In genomic region chr13:52374781-52375180, GRCm38 (mm10) we compare ENCODE assay signal across 21 mouse cellular contexts.
DNase-seq lines count a peak whose midpoint lies in the region; TF ChIP-seq lines count a peak whose summit lies in the region.
"Had no signal": no experiment of that assay in that cellular context is flagged by ENCODE, and none has a peak within 500 bp of the region (broad histone marks: within the 10 kb centered on the region; RNA-seq: fewer than 3 reads in every experiment).

No protein-coding gene starts in this region.

- no peaks in the 10 kb centered on the region for H3K27me3 ChIP-seq in cerebellum, adult 2 months (ENCODE audit: control insufficient read depth, insufficient read depth, low read length)
- H3K27me3 ChIP-seq: forebrain, embryonic 12.5 days; hindbrain, embryonic 15.5 days; intestine, embryonic 15.5 days; limb, embryonic 15.5 days; liver, embryonic 15.5 days; midbrain, embryonic 12.5 days; neural tube, embryonic 12.5 days had no signal

- no peak overlapping the region for H3K27ac ChIP-seq in cerebellum, adult 2 months (ENCODE audit: insufficient read depth, low read length)
- H3K27ac ChIP-seq: embryonic facial prominence, embryonic 10.5 days; forebrain, embryonic 12.5 days; gastrocnemius, adult 2 months; hindbrain, embryonic 15.5 days; intestine, embryonic 15.5 days; limb, embryonic 15.5 days; liver, embryonic 15.5 days; macrophage; midbrain, embryonic 12.5 days; neural tube, embryonic 12.5 days had no signal

- 42% methylated on average over 3 of the region's 3 CpGs for WGBS in cerebellum, adult 2 months

- peak; percentile 10 to 11 for DNase-seq in heart, postnatal 14 days
- DNase-seq in heart, postnatal 25 days (ENCODE audit: low spot score) = no peak
- DNase-seq in brain, adult 2 months (ENCODE audit: low read depth, low spot score) = peak; percentile 51
- DNase-seq in cerebellum, adult 2 months = peak; percentile 63 to 69
- peak; percentile 55 to 59 for DNase-seq in cerebellum, postnatal 36 days
- no peak for DNase-seq in thymus, postnatal 10 days (ENCODE audit: low spot score in 2 of 2)
- no peak for DNase-seq in kidney, postnatal 25 days
- DNase-seq: adrenal gland, adult 8-10 months; gastrocnemius, adult 2 months; kidney, adult 9 months; kidney, postnatal 36 days; thymus, postnatal 36 days had no signal

- TF ChIP-seq POLR2A in cerebellum, adult 2 months (IDR thresholded peaks at IDR 0.05; ENCODE audit: borderline replicate concordance, insufficient read depth, low read length) = no peak

- H3K4me3 ChIP-seq in cerebellum, adult 2 months (replicated peaks; ENCODE audit: insufficient read depth, low read depth, low read length) = no peak overlapping the region
- H3K4me3 ChIP-seq: embryonic facial prominence, embryonic 10.5 days; forebrain, embryonic 12.5 days; gastrocnemius, adult 2 months; hindbrain, embryonic 15.5 days; intestine, embryonic 15.5 days; limb, embryonic 15.5 days; liver, embryonic 15.5 days; midbrain, embryonic 12.5 days; neural tube, embryonic 12.5 days had no signal

- TF ChIP-seq CTCF in cerebellum, adult 2 months (IDR thresholded peaks at IDR 0.05; ENCODE audit: borderline replicate concordance, insufficient read depth, low read depth, low read length) = no peak

- intact Hi-C loops in heart, postnatal 14 days (cut with DNase I) = no loop called here
- intact Hi-C loops in heart, postnatal 25 days (cut with DNase I) = no loop called here

- 0 out of 2 replicates have a peak, but pooled peaks cover 3% of the 10 kb centered on the region for H3K4me1 ChIP-seq in cerebellum, adult 2 months (ENCODE audit: control insufficient read depth, insufficient read depth, low read length)
- H3K4me1 ChIP-seq: embryonic facial prominence, embryonic 10.5 days; forebrain, embryonic 12.5 days; hindbrain, embryonic 15.5 days; intestine, embryonic 15.5 days; limb, embryonic 15.5 days; liver, embryonic 15.5 days; midbrain, embryonic 12.5 days; neural tube, embryonic 12.5 days had no signal

Comparison
In these comparisons a context has a peak if more than half of its experiments do, and no peak if none do; other contexts are left out.
1. DNase-seq: peak in heart, postnatal 14 days (2 of 2), brain, adult 2 months (single experiment), cerebellum, adult 2 months (2 of 2) and cerebellum, postnatal 36 days (2 of 2); none in heart, postnatal 25 days (single experiment), thymus, postnatal 10 days (0 of 2) and kidney, postnatal 25 days (0 of 2).